Mouse (Mus musculus) erythroblast, embryonic 14.5 days (primary cell): ENCODE data around the gene Nfx1.

Experiments
- GATA1 ChIP-seq: IDR thresholded peaks from 2 replicates; pipeline ENCODE4 v1.6.1; 2012; ENCODE audit warnings: low read length, inconsistent platforms, mixed read lengths
- TAL1 ChIP-seq: IDR thresholded peaks from 3 replicates; pipeline ENCODE4 v1.6.1; 2012; ENCODE audit warnings: low read length, inconsistent platforms, mixed read lengths

DNA sequence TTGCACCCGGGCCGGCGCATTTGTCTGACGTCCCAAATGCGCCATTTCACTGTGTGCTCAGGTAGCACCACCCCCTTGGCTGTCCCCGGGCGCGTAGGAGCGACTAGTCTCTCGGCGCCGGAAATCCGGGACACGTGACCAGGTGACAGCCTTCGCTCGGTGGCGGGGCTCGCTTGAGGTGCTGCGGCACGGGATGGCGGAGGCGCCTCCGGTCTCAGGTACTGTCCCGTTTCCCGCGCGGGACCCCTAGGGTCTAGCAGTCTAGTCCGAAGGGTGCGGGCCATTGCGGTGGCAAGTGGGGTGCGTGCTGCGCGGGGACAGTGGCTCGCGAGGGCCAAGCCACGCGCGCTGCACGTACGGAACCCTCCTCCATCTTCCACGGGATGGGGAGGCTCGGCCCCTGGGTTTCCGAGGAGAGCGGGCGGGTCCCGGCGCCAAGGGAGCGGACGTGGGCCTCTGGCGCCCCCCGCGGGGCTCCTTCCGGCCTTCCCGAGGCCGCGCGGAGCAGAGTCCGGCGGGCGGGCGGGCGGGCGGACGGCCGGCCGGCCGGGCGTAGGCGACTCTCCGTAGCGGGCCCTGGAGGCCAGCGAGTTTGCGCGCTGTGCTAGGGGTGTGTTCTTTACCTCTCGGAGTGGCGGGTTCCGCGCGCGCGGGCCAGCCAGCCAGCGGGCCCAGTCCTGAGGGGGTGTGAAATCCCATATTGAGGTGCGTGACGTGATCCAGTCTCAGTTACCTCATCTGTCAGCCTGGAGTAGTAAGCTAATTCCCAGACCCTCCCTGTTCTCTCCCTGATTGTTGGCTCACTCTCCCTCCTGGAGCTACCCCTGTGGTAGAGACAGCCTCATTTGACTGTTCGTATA lies at the start of gene Nfx1:
- TF ChIP-seq GATA1 (no peak), TAL1 (no peak)
